Mouse (Mus musculus): ENCODE measurements around the gene Ldlr. TPM values are rescaled to one million over a fixed set of nuclear protein-coding genes. Genes with fewer than 3 reads are reported as not detected.
A peak's percentile ranks its signal among the peaks of the same experiment; 100 is the strongest.

Gene Ldlr
- polyA plus RNA-seq, 1 experiment from 2014 or later, result 30.8 TPM

DNA sequence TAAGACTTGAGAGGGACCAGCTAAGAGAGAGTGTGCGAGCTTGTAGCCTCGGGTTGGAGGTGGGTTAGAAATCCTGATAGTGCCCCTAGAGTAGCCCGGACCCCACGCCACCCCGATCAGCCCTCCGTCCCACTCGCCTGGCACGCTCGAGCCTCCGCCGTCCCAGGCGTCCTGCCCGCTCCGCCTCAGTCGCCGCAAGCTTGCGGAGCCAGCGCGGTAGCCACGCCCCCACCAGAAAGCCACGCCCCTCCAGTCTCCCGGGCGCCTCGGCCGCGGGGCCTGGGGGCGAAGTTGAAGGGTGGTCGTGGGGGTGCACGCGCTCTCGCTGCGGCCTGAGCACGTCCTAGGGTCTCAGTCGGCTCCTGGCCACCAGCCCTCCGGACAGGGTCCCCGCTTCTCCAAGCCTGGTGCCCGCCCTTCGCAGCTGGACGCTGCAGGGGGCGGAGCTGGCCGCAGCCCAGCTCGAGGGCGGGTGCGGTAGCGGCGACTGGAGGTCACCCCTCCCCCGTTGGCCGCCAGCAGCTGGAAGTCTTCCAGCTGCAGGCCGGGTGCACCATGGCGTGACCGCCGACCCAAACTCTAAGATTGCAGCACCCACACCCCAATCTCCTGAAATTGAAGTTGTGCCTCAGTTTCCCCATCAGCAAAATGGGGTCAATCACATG lies 75.2 kb downstream of the Ldlr start, which contains the start of gene Kank2:
Gene Kank2, minus strand, starts transcription at position 400 of the 665 bp plus-strand sequence.
- H3K27me3 ChIP-seq, result no peaks in the 10 kb centered on the region
- peak; percentile 81 for ATAC-seq (ENCODE audit: low FRiP score, low read depth)
- no peaks in the 10 kb centered on the region for H3K9me3 ChIP-seq
- H3K36me3 ChIP-seq, result peaks cover 52% of the 10 kb centered on the region
- H3K4me1 ChIP-seq, result peaks cover 29% of the 10 kb centered on the region
- H3K27ac ChIP-seq, result peak within 1 kb of the TSS; percentile 95
- under 1% methylated on average over 52 of the region's 52 CpGs for WGBS
- H3K4me3 ChIP-seq, result peak within 1 kb of the TSS; percentile 94
- H3K9ac ChIP-seq, result peak within 1 kb of the TSS; percentile 93
- peak within 1 kb of the TSS; percentile 69 for H3K4me2 ChIP-seq (replicated peaks)

DNA sequence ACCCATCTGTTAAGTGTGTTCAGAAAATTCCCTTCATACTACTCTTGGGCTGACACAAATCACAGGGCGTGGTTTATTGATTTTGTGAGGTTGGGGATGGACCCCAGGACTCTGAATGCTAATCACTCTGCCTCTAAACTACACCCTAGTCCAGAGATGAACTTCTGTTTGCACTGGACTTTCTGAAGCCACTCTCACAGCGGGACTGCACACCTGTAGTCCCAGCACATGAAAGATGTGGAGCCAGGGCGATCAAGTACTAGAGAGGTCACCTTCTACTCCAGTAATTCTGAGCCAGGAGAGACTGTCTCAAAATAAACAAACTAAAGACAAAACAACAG lies 75.7 kb downstream of the Ldlr start:
- ATAC-seq (ENCODE audit: low FRiP score, low read depth), result no peak

More for the DNA sequence above, 75.7 kb downstream of the Ldlr start:
- Histone ChIP-seq H3K9ac (peak overlapping the region; percentile 93), H3K36me3 (peaks cover 51% of the 10 kb centered on the region), H3K4me1 (peaks cover 29% of the 10 kb centered on the region), H3K4me3 (peak overlapping the region; percentile 94), H3K27ac (peak overlapping the region; percentile 95; the same call in 1 of the 2 replicates), H3K27me3 (no peaks in the 10 kb centered on the region), H3K4me2 (replicated peaks) (peak overlapping the region; percentile 69), H3K9me3 (no peaks in the 10 kb centered on the region)
- WGBS, result 55% methylated on average over 3 of the region's 3 CpGs

Other genes starting within 250 kb of the Ldlr start
- gene Tmed1, start 213.2 kb upstream of the Ldlr start, polyA plus RNA-seq (2015; fragmentation: Nextera tagmentation; extraction: Ambion mirVana), result 135 and 138 TPM in 2 replicates
- gene AB124611, start 197.3 kb upstream of the Ldlr start, polyA plus RNA-seq (2015; fragmentation: Nextera tagmentation; extraction: Ambion mirVana), result 5.2 and 5.5 TPM in 2 replicates
- gene Carm1, start 176.6 kb upstream of the Ldlr start, polyA plus RNA-seq (2015; fragmentation: Nextera tagmentation; extraction: Ambion mirVana), result 55.2 and 56.0 TPM in 2 replicates
- gene Timm29, start 130.8 kb upstream of the Ldlr start, polyA plus RNA-seq (2015; fragmentation: Nextera tagmentation; extraction: Ambion mirVana), result 30.3 and 30.4 TPM in 2 replicates
- gene Yipf2, start 130.7 kb upstream of the Ldlr start, polyA plus RNA-seq (2015; fragmentation: Nextera tagmentation; extraction: Ambion mirVana), result 23.9 and 27.5 TPM in 2 replicates
- 91.8 and 99.5 TPM in 2 replicates for gene Smarca4, start 107.3 kb upstream of the Ldlr start, polyA plus RNA-seq (2015; fragmentation: Nextera tagmentation; extraction: Ambion mirVana)
- 109 and 117 TPM in 2 replicates for gene Spc24, start 36.8 kb downstream of the Ldlr start, polyA plus RNA-seq (2015; fragmentation: Nextera tagmentation; extraction: Ambion mirVana)
- 18.9 and 21.3 TPM in 2 replicates for gene Kank2, start 75.3 kb downstream of the Ldlr start, polyA plus RNA-seq (2015; fragmentation: Nextera tagmentation; extraction: Ambion mirVana)
- 0.67 and 0.91 TPM in 2 replicates for gene Angptl8, start 112.0 kb downstream of the Ldlr start, polyA plus RNA-seq (2015; fragmentation: Nextera tagmentation; extraction: Ambion mirVana)
- 37.5 and 39.6 TPM in 2 replicates for gene Dock6, start 129.2 kb downstream of the Ldlr start, polyA plus RNA-seq (2015; fragmentation: Nextera tagmentation; extraction: Ambion mirVana)
- gene Rab3d, start 194.7 kb downstream of the Ldlr start, polyA plus RNA-seq (2015; fragmentation: Nextera tagmentation; extraction: Ambion mirVana), result 14.0 and 15.5 TPM in 2 replicates
- 5.1 and 6.2 TPM in 2 replicates for gene Ccdc159, start 204.0 kb downstream of the Ldlr start, polyA plus RNA-seq (2015; fragmentation: Nextera tagmentation; extraction: Ambion mirVana)
- gene Tmem205, start 204.1 kb downstream of the Ldlr start, polyA plus RNA-seq (2015; fragmentation: Nextera tagmentation; extraction: Ambion mirVana), result 41.3 and 46.5 TPM in 2 replicates
- 8.5 and 9.1 TPM in 2 replicates for gene Plppr2, start 213.6 kb downstream of the Ldlr start, polyA plus RNA-seq (2015; fragmentation: Nextera tagmentation; extraction: Ambion mirVana)
- 4.9 and 6.2 TPM in 2 replicates for gene Swsap1, start 232.3 kb downstream of the Ldlr start, polyA plus RNA-seq (2015; fragmentation: Nextera tagmentation; extraction: Ambion mirVana)
- 6.2 and 6.3 TPM in 2 replicates for gene Epor, start 240.0 kb downstream of the Ldlr start, polyA plus RNA-seq (2015; fragmentation: Nextera tagmentation; extraction: Ambion mirVana)

Data from limb, embryonic 13.5 days (tissue).